Mouse (Mus musculus) frontal cortex, postnatal 14 days (tissue): Measurements from ENCODE around the gene Pard3.
"Not testable (repeated sequence)": the region's sequence is repeated elsewhere in the genome, so short reads cannot be mapped to it uniquely, and the experiment has no call there.

Experiments used
- DNase-seq, 2 experiments: peaks; one replicate each; pipeline ENCODE4 v3.0.0; 2022; ENCODE audit warnings: low spot score in 2 of 2

The Pard3 gene

DNA sequence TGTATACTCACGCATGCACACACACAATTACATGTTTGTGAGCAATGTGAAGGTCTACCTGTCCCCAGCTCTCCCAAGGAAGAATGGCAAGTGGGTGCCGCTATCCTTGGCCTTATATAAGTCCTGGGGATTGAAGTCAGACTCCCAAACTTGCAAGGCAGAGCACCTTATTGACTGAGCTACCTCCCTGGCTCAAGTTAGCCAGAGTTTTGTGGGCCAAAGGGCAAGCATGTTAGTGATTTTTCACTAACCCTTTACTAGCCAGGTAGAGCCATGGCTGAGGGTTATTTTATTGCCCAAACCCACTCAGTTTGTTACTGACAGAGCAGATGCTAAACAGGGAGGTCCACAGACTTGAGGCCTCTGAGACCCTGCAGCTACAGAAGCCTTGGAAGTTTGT, 73.1 kb downstream of the Pard3 start:
- no peak for DNase-seq

GRCm38 (mm10) chr8:127139154-127139553, 75.5 kb downstream of the Pard3 start:
- peak; percentile 45 to 67 for DNase-seq

GRCm38 (mm10) chr8:127140945-127141344, 77.3 kb downstream of the Pard3 start:
- DNase-seq, result no peak

- no peak for DNase-seq
Observed at GRCm38 (mm10) chr8:127143641-127144040, 79.9 kb downstream of the Pard3 start.

- DNase-seq, result no peak
Observed at GRCm38 (mm10) chr8:127144562-127144961, 80.9 kb downstream of the Pard3 start.

DNA sequence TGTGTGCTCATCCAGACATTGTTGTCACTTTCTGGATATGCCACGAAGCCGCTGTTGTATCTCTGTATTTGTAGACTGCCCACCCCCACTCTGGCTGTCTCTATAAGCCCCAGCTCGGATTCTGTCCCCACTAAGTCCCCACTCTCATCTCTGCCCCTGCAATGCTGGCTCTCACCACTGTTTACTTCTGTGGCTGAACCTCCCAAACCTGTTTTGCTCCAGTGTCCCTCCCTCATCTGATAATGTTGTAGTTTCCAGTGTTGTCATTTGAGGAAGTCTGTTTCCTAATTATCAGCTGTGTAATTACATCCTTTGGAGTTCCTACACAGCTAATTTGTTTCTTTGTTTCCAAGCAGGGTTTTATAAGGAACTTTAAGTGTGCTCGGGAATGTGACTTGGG, 81.4 kb downstream of the Pard3 start:
- DNase-seq, result no peak

DNA sequence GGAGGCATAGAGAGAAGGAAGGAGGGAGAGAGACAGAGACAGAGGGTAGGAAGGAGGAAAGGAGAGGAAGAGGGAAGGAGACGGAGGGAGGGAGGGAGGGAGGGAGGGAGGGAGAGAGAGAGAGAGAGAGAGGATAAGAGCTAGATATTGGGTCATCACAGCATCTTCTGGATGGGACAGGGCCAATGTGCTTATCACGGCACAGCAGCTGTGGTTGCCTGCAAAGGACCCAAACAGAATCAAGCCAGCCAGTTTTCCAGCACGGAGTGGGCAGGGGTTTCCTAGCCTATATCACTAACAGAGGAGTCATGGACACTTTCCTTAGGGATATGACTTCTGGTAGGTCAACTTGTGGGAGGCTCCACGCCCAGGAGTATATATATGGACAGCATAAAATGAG, 82.4 kb downstream of the Pard3 start:
- no peak for DNase-seq

GRCm38 (mm10) chr8:127148821-127149220, 85.1 kb downstream of the Pard3 start:
- DNase-seq, result no peak

GRCm38 (mm10) chr8:127150645-127151044, 87.0 kb downstream of the Pard3 start:
- DNase-seq, result no peak

DNA sequence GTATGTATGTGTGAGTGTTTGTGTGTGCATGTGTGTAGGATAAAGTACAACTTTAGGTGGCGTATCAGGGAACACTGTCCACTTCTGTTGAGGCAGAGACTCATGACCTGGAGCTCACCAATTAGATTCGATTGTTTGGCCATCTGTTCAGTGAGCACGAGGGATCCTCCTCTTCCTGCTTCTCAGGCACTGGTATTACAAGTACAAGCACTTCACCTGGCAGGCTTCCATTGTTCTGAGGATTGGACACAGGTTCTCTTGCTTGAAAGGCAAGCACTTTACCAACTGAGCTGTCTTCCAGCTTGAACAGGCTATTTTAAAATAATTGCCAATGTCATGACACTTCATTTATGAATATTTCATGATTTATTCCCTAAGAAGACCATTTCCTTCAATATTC, 88.0 kb downstream of the Pard3 start:
- no peak for DNase-seq

GRCm38 (mm10) chr8:127157087-127157486, 93.4 kb downstream of the Pard3 start:
- DNase-seq, result no peak

DNA sequence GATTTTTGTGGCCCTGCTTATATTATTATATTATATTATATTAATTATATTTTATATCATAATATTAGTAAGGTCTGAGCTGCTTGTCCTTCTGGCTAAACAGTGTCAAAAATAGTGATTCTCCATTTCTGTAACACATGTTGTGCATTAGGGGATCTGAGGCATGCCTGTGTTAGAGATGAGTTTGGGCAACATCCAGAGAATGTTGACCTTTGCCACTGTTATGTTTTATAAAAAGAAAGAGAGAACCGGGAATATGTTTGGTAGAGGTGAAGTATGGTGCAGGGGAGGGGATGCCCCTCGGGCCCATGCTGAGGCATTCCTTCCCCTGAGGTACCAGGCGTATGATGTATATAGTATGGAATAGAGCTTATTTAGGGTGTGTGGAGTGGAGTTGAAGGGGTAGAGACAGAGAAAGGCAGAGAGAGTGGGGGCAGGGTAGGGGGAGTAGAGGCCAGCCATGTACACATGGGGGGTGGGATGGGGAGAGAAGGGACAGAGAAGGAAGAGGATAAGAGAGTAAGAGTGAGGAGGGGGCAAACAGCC, 95.8 kb downstream of the Pard3 start:
- DNase-seq, result no peak

GRCm38 (mm10) chr8:127161854-127162253, 98.2 kb downstream of the Pard3 start:
- no peak for DNase-seq

- DNase-seq, result no peak
Observed at GRCm38 (mm10) chr8:127162821-127163220, 99.1 kb downstream of the Pard3 start.

DNA sequence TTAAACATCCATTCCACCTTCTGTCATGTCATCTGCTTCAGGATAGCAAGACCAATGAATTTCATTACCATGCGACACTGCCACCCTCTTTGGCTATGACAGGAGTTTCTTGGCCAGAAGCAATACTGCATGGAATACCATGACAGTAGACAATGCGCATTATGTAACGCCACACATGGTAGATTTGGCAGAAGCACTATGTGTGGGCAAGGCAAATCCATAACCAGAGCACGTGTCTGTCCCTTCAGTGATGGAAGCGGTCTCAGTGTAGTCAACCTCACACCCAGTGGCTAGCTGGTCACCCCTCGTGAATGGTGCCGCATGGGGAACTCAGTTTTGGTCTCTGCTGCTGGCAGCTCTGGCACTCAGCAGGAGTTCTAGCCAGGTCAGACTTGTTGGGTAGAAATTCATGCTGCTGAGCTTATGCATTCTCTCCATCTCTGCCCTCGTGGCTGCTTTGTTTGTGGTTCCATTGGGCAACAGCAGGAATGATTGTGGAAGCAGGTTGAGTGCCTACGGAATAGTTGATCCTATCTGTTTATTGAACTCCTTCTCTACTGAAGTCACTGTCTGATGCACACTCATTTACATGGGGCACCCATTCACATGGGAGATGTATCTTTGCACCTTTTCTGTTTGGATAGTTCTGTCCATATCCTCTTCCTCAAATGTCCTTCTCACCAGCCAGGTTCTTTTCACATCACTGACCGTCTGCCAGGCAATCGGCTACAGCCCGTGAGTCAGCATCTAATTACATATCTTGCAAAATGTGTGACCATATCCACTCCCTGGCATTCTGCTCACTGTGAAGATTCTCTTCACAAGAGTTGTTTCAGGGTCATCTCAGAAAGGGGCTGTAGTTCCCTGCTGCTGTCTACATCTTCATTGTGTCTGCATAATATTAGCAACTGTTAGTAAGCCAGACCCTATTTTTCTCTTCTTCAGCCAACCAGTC, 100.9 kb downstream of the Pard3 start:
- DNase-seq, result no peak

DNA sequence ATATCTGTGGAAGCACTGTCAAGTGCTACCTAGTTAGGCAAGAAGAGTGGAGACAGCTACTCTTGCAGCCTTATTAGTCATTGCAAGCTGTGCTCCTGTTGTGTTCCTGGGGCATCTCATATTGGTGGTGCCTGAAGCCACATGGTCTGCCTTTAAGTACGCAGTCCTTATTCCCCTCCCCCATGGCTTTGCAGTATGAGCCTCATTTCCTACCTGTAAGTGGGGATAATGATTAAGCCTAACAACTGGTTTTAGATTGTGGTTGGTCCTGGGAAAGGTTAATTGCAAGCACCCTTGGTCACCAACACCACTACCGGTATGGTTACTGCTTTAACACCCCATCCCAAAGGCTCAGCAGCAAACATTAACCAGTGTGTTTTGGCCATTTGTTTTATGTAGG, 104.8 kb downstream of the Pard3 start:
- no peak for DNase-seq

DNA sequence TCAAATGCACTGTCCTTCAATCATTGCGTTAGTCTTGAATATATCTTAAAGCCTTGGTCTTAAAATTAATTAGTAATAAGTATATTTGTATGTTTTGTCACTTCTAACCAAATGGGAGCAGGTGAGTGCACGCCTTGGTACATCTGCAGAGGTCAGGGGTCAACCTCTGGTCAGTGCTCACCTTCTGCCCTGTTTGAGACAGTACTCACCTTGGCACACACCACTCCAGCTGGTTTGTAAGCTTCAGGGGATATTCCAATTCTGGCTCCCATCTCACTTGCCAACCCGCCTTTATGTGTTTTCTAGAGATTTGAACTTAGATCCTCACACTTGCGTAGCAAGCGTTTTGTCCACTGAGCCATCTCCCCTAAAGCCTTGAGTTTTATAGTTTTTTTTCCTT, 105.7 kb downstream of the Pard3 start:
- DNase-seq, result no peak

DNA sequence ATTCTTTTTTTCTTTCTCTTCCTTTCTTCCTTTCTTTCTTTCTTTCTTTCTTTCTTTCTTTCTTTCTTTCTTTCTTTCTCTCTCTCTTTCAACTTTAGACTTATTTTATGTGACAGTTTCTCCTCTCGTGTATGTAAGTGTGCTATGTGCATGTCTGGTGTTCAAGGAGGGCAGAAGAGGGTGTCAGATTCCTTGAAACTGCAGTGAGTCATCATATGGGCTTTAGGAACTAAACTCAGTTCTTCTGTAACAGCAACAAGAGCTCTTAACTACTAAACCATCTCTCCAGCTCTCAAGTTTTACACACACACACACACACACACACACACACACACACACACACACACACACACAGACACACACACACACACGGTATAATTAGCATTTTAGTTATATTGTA, 106.7 kb downstream of the Pard3 start:
- DNase-seq, result not testable (repeated sequence)

- DNase-seq, result no peak
Observed at GRCm38 (mm10) chr8:127170930-127171329, 107.2 kb downstream of the Pard3 start.

GRCm38 (mm10) chr8:127173483-127173882, 109.8 kb downstream of the Pard3 start:
- no peak for DNase-seq

DNA sequence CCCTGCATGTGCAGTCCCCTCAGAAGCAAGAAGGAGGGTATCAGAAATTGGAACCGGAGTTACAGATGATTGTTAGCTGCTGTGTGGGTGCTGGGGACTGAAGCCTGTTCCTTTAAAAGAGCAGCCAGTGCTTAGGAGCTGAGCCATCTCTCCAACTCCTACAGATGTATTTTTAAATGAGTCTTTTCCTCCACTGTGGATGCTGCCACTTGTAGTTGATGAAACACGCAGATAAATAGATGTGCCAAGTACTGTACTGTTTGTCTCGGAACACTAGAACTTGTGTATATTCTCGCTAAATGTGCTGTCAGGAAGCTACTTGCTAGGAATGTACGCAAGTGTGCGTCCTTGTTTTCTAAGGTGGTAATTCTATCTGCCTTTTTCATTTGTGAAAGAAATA, 110.7 kb downstream of the Pard3 start:
- no peak for DNase-seq

DNA sequence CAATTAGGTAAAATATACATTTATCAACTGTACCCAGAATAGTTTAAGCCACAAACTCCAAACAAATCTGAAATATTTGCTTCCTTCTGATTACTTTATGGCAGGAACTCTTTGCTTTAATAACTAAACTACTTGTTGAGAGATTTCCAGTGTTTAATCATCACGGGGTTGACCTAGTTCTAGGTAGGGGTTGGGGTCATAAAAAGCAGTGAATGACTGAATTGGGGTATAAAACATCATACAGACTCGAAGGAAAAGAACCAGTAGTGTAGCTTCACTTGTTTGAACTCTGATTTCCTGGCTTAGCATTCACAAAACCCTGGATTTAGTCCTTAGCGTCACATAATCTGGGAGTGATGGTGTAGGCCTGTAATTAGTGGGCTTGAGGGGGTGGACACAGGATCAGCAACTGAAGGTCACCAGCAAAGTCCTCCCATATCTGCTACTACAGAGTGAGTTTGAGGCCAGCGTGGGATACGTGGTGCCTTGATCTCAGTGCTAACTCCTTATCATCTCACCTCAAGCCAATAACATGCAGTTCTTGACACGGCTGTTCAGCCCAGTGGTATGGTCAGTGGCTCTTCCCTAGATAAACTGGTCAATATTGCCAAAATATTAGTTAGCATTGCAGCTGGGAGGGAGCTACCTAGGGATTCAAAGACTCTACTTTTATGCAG, 111.6 kb downstream of the Pard3 start:
- no peak for DNase-seq

DNA sequence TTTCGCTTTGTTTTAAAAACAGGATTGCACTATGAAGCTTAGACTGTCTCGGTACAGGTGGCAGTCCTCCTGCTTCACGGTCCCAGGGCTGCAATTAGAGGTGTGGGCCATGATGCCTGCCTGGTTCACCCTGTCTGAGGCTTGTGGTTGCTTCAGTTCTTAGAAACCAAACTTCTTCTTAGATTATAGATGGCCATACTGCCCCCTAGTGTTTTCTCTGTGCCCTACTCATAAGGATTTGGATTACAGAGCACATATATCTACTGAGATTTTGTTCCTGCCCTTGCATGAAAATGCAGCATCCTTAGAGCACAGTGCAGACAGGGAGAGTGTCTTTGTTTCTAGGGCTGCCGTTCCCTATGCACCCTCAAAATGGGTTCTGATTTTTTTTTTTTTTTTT, 114.9 kb downstream of the Pard3 start:
- DNase-seq, result no peak
